Mouse (Mus musculus): ENCODE results near the gene Rsrp1. TPM values are rescaled to one million over a fixed set of nuclear protein-coding genes. Genes with fewer than 3 reads are reported as not detected.

Gene Rsrp1
- polyA plus RNA-seq, 1 experiment from 2014 or later = 479 TPM

GRCm38 (mm10) chr4:134914122-134914863, 9.1 kb upstream of the Rsrp1 start:
- H3K4me1 ChIP-seq (replicated peaks) = peaks cover 12% of the 10 kb centered on the region
- H3K27me3 ChIP-seq (replicated peaks) = no peaks in the 10 kb centered on the region
- under 1% methylated on average over 43 of the region's 43 CpGs for WGBS
- no peaks in the 10 kb centered on the region for H3K9me3 ChIP-seq
- ATAC-seq = peak; percentile 75
- H3K36me3 ChIP-seq = peaks cover 7% of the 10 kb centered on the region
- H3K4me2 ChIP-seq (replicated peaks) = peak overlapping the region; percentile 71
- peak overlapping the region; percentile 91 for H3K27ac ChIP-seq
- H3K4me3 ChIP-seq (replicated peaks) = peak overlapping the region; percentile 95
- H3K9ac ChIP-seq = peak overlapping the region; percentile 89

GRCm38 (mm10) chr4:134914864-134915209, 8.6 kb upstream of the Rsrp1 start, which contains the start of gene Tmem50a:
Gene Tmem50a, minus strand, starts transcription at chr4:134915024.
- WGBS = under 1% methylated on average over 25 of the region's 25 CpGs

GRCm38 (mm10) chr4:134915223-134916050, 8.0 kb upstream of the Rsrp1 start:
- peak overlapping the region; percentile 89; the same call in 1 of the 2 replicates for H3K9ac ChIP-seq
- H3K27me3 ChIP-seq (replicated peaks) = no peaks in the 10 kb centered on the region
- ATAC-seq = peak; percentile 54
- H3K36me3 ChIP-seq = peaks cover 4% of the 10 kb centered on the region; the same call in 1 of the 2 replicates
- H3K9me3 ChIP-seq = no peaks in the 10 kb centered on the region
- WGBS = 55% methylated on average over 14 of the region's 14 CpGs
- peaks cover 12% of the 10 kb centered on the region for H3K4me1 ChIP-seq (replicated peaks)
- H3K4me2 ChIP-seq (replicated peaks) = peak overlapping the region; percentile 71
- peak overlapping the region; percentile 95 for H3K4me3 ChIP-seq (replicated peaks)
- H3K27ac ChIP-seq = peak overlapping the region; percentile 91

More at GRCm38 (mm10) chr4:134914864-134915209, 8.6 kb upstream of the Rsrp1 start, which contains the start of gene Tmem50a:
- H3K9ac ChIP-seq = peak within 1 kb of the TSS; percentile 89
- ATAC-seq = peak; percentile 96
- peaks cover 12% of the 10 kb centered on the region for H3K4me1 ChIP-seq (replicated peaks)
- H3K4me2 ChIP-seq (replicated peaks) = peak within 1 kb of the TSS; percentile 71
- no peaks in the 10 kb centered on the region for H3K27me3 ChIP-seq (replicated peaks)
- peak within 1 kb of the TSS; percentile 91 for H3K27ac ChIP-seq
- peak within 1 kb of the TSS; percentile 95 for H3K4me3 ChIP-seq (replicated peaks)
- peaks cover 4% of the 10 kb centered on the region; the same call in 1 of the 2 replicates for H3K36me3 ChIP-seq
- H3K9me3 ChIP-seq = no peaks in the 10 kb centered on the region

GRCm38 (mm10) chr4:134917194-134917593, 6.2 kb upstream of the Rsrp1 start:
- no peak overlapping the region for H3K4me3 ChIP-seq (replicated peaks)
- WGBS = 73% methylated on average over 3 of the region's 3 CpGs
- no peaks in the 10 kb centered on the region for H3K36me3 ChIP-seq
- peaks cover 13% of the 10 kb centered on the region for H3K4me1 ChIP-seq (replicated peaks)
- H3K4me2 ChIP-seq (replicated peaks) = no peak overlapping the region
- ATAC-seq = no peak
- no peak overlapping the region for H3K27ac ChIP-seq
- H3K27me3 ChIP-seq (replicated peaks) = no peaks in the 10 kb centered on the region
- no peaks in the 10 kb centered on the region for H3K9me3 ChIP-seq
- no peak overlapping the region for H3K9ac ChIP-seq

GRCm38 (mm10) chr4:134918381-134918780, 5.0 kb upstream of the Rsrp1 start:
- no peak overlapping the region for H3K4me3 ChIP-seq (replicated peaks)
- H3K36me3 ChIP-seq = no peaks in the 10 kb centered on the region
- no peaks in the 10 kb centered on the region for H3K27me3 ChIP-seq (replicated peaks)
- no peak overlapping the region for H3K9ac ChIP-seq
- H3K9me3 ChIP-seq = no peaks in the 10 kb centered on the region
- peaks cover 14% of the 10 kb centered on the region for H3K4me1 ChIP-seq (replicated peaks)
- ATAC-seq = no peak
- H3K27ac ChIP-seq = no peak overlapping the region
- 53% methylated on average over 7 of the region's 7 CpGs for WGBS
- no peak overlapping the region for H3K4me2 ChIP-seq (replicated peaks)

GRCm38 (mm10) chr4:134919733-134920540, 3.5 kb upstream of the Rsrp1 start:
- WGBS = 38% methylated on average over 12 of the region's 12 CpGs
- Histone ChIP-seq H3K36me3 (no peaks in the 10 kb centered on the region), H3K4me1 (replicated peaks) (peaks cover 11% of the 10 kb centered on the region), H3K27ac (no peak overlapping the region), H3K4me3 (replicated peaks) (no peak overlapping the region), H3K9ac (no peak overlapping the region), H3K27me3 (replicated peaks) (no peaks in the 10 kb centered on the region), H3K9me3 (no peaks in the 10 kb centered on the region), H3K4me2 (replicated peaks) (no peak overlapping the region)
- no peak for ATAC-seq

- Histone ChIP-seq H3K4me1 (replicated peaks) (peaks cover 11% of the 10 kb centered on the region), H3K9me3 (no peaks in the 10 kb centered on the region), H3K4me2 (replicated peaks) (no peak overlapping the region), H3K4me3 (replicated peaks) (no peak overlapping the region), H3K27ac (no peak overlapping the region), H3K9ac (no peak overlapping the region), H3K27me3 (replicated peaks) (no peaks in the 10 kb centered on the region), H3K36me3 (no peaks in the 10 kb centered on the region; the same call in none of the 2 replicates)
- WGBS = 94% methylated on average over 6 of the region's 6 CpGs
- no peak for ATAC-seq
Observed at GRCm38 (mm10) chr4:134920631-134921030, 2.8 kb upstream of the Rsrp1 start.

GRCm38 (mm10) chr4:134921703-134922102, 1.7 kb upstream of the Rsrp1 start:
- ATAC-seq = no peak
- no peak overlapping the region for H3K4me3 ChIP-seq (replicated peaks)
- H3K36me3 ChIP-seq = peaks cover 8% of the 10 kb centered on the region
- H3K4me1 ChIP-seq (replicated peaks) = peaks cover 14% of the 10 kb centered on the region
- no peak overlapping the region for H3K27ac ChIP-seq
- no peaks in the 10 kb centered on the region for H3K27me3 ChIP-seq (replicated peaks)
- no peaks in the 10 kb centered on the region for H3K9me3 ChIP-seq
- H3K9ac ChIP-seq = no peak overlapping the region
- WGBS = 98% methylated on average over 4 of the region's 4 CpGs
- no peak overlapping the region for H3K4me2 ChIP-seq (replicated peaks)

GRCm38 (mm10) chr4:134922111-134922924, 1.1 kb upstream of the Rsrp1 start:
- no peaks in the 10 kb centered on the region for H3K9me3 ChIP-seq
- peak overlapping the region; percentile 60 for H3K4me2 ChIP-seq (replicated peaks)
- H3K27ac ChIP-seq = peak overlapping the region; percentile 80
- H3K36me3 ChIP-seq = peaks cover 11% of the 10 kb centered on the region
- ATAC-seq = no peak
- H3K27me3 ChIP-seq (replicated peaks) = no peaks in the 10 kb centered on the region
- peaks cover 14% of the 10 kb centered on the region for H3K4me1 ChIP-seq (replicated peaks)
- peak overlapping the region; percentile 68 for H3K4me3 ChIP-seq (replicated peaks)
- WGBS = 61% methylated on average over 10 of the region's 10 CpGs
- H3K9ac ChIP-seq = peak overlapping the region; percentile 52

GRCm38 (mm10) chr4:134922925-134923244, 507 bp upstream of the Rsrp1 start:
- H3K4me1 ChIP-seq (replicated peaks) = peaks cover 14% of the 10 kb centered on the region
- H3K4me2 ChIP-seq (replicated peaks) = peak overlapping the region; percentile 60
- WGBS = under 1% methylated on average over 13 of the region's 13 CpGs
- peaks cover 11% of the 10 kb centered on the region for H3K36me3 ChIP-seq
- H3K27me3 ChIP-seq (replicated peaks) = no peaks in the 10 kb centered on the region
- H3K9ac ChIP-seq = peak overlapping the region; percentile 52
- peak; percentile 69 for ATAC-seq
- no peaks in the 10 kb centered on the region for H3K9me3 ChIP-seq
- H3K4me3 ChIP-seq (replicated peaks) = peak overlapping the region; percentile 68
- H3K27ac ChIP-seq = peak overlapping the region; percentile 80

GRCm38 (mm10) chr4:134924019-134924741, 788 bp downstream of the Rsrp1 start:
- Histone ChIP-seq H3K9me3 (no peaks in the 10 kb centered on the region), H3K27ac (peak overlapping the region; percentile 95), H3K4me3 (replicated peaks) (peak overlapping the region; percentile 68), H3K4me1 (replicated peaks) (peaks cover 14% of the 10 kb centered on the region), H3K4me2 (replicated peaks) (peak overlapping the region; percentile 65), H3K9ac (peak overlapping the region; percentile 75), H3K36me3 (peaks cover 11% of the 10 kb centered on the region), H3K27me3 (replicated peaks) (no peaks in the 10 kb centered on the region)
- peak; percentile 69 for ATAC-seq
- WGBS = under 1% methylated on average over 75 of the region's 75 CpGs
